Mouse (Mus musculus): ENCODE data around the gene Gfod1. TPM values are rescaled to one million over a fixed set of nuclear protein-coding genes. Genes with fewer than 3 reads are reported as not detected.

The Gfod1 gene
- total and polyA plus RNA-seq, 3 experiments: 0.30 to 0.70 (median 0.36) TPM

- Histone ChIP-seq H3K27ac (ENCODE audit: insufficient read depth, low read depth) (no peak overlapping the region), H3K9me3 (replicated peaks; ENCODE audit: low read length) (no peaks in the 10 kb centered on the region), H3K4me3 (replicated peaks in 1 of 3; ENCODE audit: low read depth in 2 of 3, low read length in 2 of 3, poor library complexity in 1 of 3) (no peak overlapping the region), H3K36me3 (replicated peaks in 1 of 2; ENCODE audit: control insufficient read depth in 1 of 2, insufficient read depth in 1 of 2, low read length in 1 of 2) (no peaks in the 10 kb centered on the region), H3K4me2 (ENCODE audit: insufficient read depth, low read depth, poor library complexity, severe bottlenecking) (no peak overlapping the region), H3K9ac (ENCODE audit: insufficient read depth, low read depth) (no peak overlapping the region), H3K79me2 (replicated peaks; ENCODE audit: control insufficient read depth, extremely low read depth, insufficient read depth, poor library complexity, severe bottlenecking) (no peaks in the 10 kb centered on the region), H3K27me3 (replicated peaks) (no peaks in the 10 kb centered on the region), H3K4me1 (ENCODE audit: control insufficient read depth in 1 of 2, insufficient read depth in 2 of 2) (peaks cover 21 to 49% of the 10 kb centered on the region in 2 experiments)
- TF ChIP-seq ETS1 (conservative IDR thresholded peaks at IDR 0.05; ENCODE audit: low read depth, low read length) (no peak), KAT2A (IDR thresholded peaks at IDR 0.05; ENCODE audit: insufficient replicate concordance, low read length) (no peak), RAD21 (IDR thresholded peaks at IDR 0.05; ENCODE audit: low read depth, low read length) (no peak), CTCF (conservative IDR thresholded peaks at IDR 0.05 in 1 of 2, IDR thresholded peaks at IDR 0.05 in 1 of 2; ENCODE audit: low read depth in 2 of 2, low read length in 2 of 2) (no peak), MEF2A (IDR thresholded peaks at IDR 0.05; ENCODE audit: borderline replicate concordance, low read depth, low read length) (no peak), RCOR1 (conservative IDR thresholded peaks at IDR 0.05; ENCODE audit: low read depth, low read length) (no peak), E2F4 (IDR thresholded peaks at IDR 0.05; ENCODE audit: insufficient replicate concordance, low read depth, low read length) (no peak)
- dilution Hi-C loops (cut with MboI; ENCODE audit: extremely low pct_ligation_motif_present, extremely low pct_unique_long_range_greater_than_20kb, low sequenced_read_pairs): no loop called here
- in situ Hi-C loops (cut with MboI; ENCODE audit: low pct_ligation_motif_present, low pct_unique_long_range_greater_than_20kb, low sequenced_read_pairs): no loop called here
- DNase-seq (ENCODE audit: extremely low read depth): no peak
Observed at GRCm38 (mm10) chr13:43241750-43242149, 62.2 kb downstream of the Gfod1 start.

GRCm38 (mm10) chr13:43241069-43241468 is 62.9 kb downstream of the Gfod1 start:
- Histone ChIP-seq H3K9ac (ENCODE audit: insufficient read depth, low read depth) (no peak overlapping the region), H3K36me3 (replicated peaks in 1 of 2; ENCODE audit: control insufficient read depth in 1 of 2, insufficient read depth in 1 of 2, low read length in 1 of 2) (no peaks in the 10 kb centered on the region), H3K4me3 (replicated peaks in 1 of 3; ENCODE audit: low read depth in 2 of 3, low read length in 2 of 3, poor library complexity in 1 of 3) (no peak overlapping the region), H3K4me1 (ENCODE audit: control insufficient read depth in 1 of 2, insufficient read depth in 2 of 2) (peaks cover 21 to 46% of the 10 kb centered on the region in 2 experiments), H3K4me2 (ENCODE audit: insufficient read depth, low read depth, poor library complexity, severe bottlenecking) (no peak overlapping the region), H3K27me3 (replicated peaks) (no peaks in the 10 kb centered on the region), H3K9me3 (replicated peaks; ENCODE audit: low read length) (no peaks in the 10 kb centered on the region), H3K79me2 (replicated peaks; ENCODE audit: control insufficient read depth, extremely low read depth, insufficient read depth, poor library complexity, severe bottlenecking) (no peaks in the 10 kb centered on the region), H3K27ac (ENCODE audit: insufficient read depth, low read depth) (no peak overlapping the region)
- in situ Hi-C loops (cut with MboI; ENCODE audit: low pct_ligation_motif_present, low pct_unique_long_range_greater_than_20kb, low sequenced_read_pairs): no loop called here
- peak; percentile 61 for DNase-seq (ENCODE audit: extremely low read depth)
- dilution Hi-C loops (cut with MboI; ENCODE audit: extremely low pct_ligation_motif_present, extremely low pct_unique_long_range_greater_than_20kb, low sequenced_read_pairs): no loop called here
- TF ChIP-seq USF2 (conservative IDR thresholded peaks at IDR 0.05; ENCODE audit: low read depth, low read length) (no peak), BHLHE40 (IDR thresholded peaks at IDR 0.05; ENCODE audit: low read depth, low read length) (no peak), MYC (IDR thresholded peaks at IDR 0.05; ENCODE audit: low read depth, low read length) (no peak), CHD2 (IDR thresholded peaks at IDR 0.05; ENCODE audit: low read length) (peak; percentile 40; the same call in 1 of the 2 replicates), ZC3H11A (IDR thresholded peaks at IDR 0.05; ENCODE audit: low read depth, low read length) (no peak), ZKSCAN1 (IDR thresholded peaks at IDR 0.05; ENCODE audit: borderline replicate concordance, low read depth, low read length) (no peak), MAX (IDR thresholded peaks at IDR 0.05; ENCODE audit: low read length) (no peak), RCOR1 (conservative IDR thresholded peaks at IDR 0.05; ENCODE audit: low read depth, low read length) (no peak), MXI1 (IDR thresholded peaks at IDR 0.05; ENCODE audit: low read depth, low read length) (no peak), JUN (IDR thresholded peaks at IDR 0.05; ENCODE audit: insufficient read depth, low read depth, low read length) (no peak), NELFE (IDR thresholded peaks at IDR 0.05; ENCODE audit: low read depth, low read length) (no peak), IRF4 (IDR thresholded peaks at IDR 0.05; ENCODE audit: low read depth, low read length) (peak; percentile 62), POLR2A (IDR thresholded peaks at IDR 0.05; ENCODE audit: low read depth, low read length) (no peak), POLR2AphosphoS2 (IDR thresholded peaks at IDR 0.05; ENCODE audit: low read depth, low read length) (no peak), CTCF (conservative IDR thresholded peaks at IDR 0.05 in 1 of 2, IDR thresholded peaks at IDR 0.05 in 1 of 2; ENCODE audit: low read depth in 2 of 2, low read length in 2 of 2) (no peak), CHD1 (IDR thresholded peaks at IDR 0.05; ENCODE audit: low read depth, low read length) (no peak), SIN3A (IDR thresholded peaks at IDR 0.05; ENCODE audit: low read length) (no peak), GABPA (IDR thresholded peaks at IDR 0.05; ENCODE audit: insufficient replicate concordance, low read depth, low read length) (no peak), MEF2A (IDR thresholded peaks at IDR 0.05; ENCODE audit: borderline replicate concordance, low read depth, low read length) (0 out of 2 replicates have a peak, but pooled peaks have one; percentile 45), MAZ (IDR thresholded peaks at IDR 0.05; ENCODE audit: low read depth, low read length) (no peak), ZMIZ1 (IDR thresholded peaks at IDR 0.05; ENCODE audit: low read depth, low read length) (no peak), USF1 (IDR thresholded peaks at IDR 0.05; ENCODE audit: low read depth, low read length) (no peak), MAFK (IDR thresholded peaks at IDR 0.05; ENCODE audit: insufficient replicate concordance, low read length) (no peak), UBTF (IDR thresholded peaks at IDR 0.05; ENCODE audit: low read depth, low read length) (no peak), SMC3 (IDR thresholded peaks at IDR 0.05; ENCODE audit: low read depth, low read length) (no peak), E2F4 (IDR thresholded peaks at IDR 0.05; ENCODE audit: insufficient replicate concordance, low read depth, low read length) (no peak), ZNF384 (IDR thresholded peaks at IDR 0.05; ENCODE audit: low read depth, low read length) (no peak), PAX5 (IDR thresholded peaks at IDR 0.05; ENCODE audit: low read length) (no peak), EP300 (IDR thresholded peaks at IDR 0.05; ENCODE audit: low read length) (peak; percentile 48; the same call in 1 of the 2 replicates), JUND (conservative IDR thresholded peaks at IDR 0.05; ENCODE audit: low read depth, low read length) (no peak), ETS1 (conservative IDR thresholded peaks at IDR 0.05; ENCODE audit: low read depth, low read length) (peak; percentile 90)
